Mouse (Mus musculus): Measurements from ENCODE around the gene Slc22a18. TPM values are rescaled to one million over a fixed set of nuclear protein-coding genes. Genes with fewer than 3 reads are reported as not detected.
"Not testable (repeated sequence)": the region's sequence is repeated elsewhere in the genome, so short reads cannot be mapped to it uniquely, and the experiment has no call there.

Slc22a18 gene
- polyA plus RNA-seq, 1 experiment from 2014 or later = 3.3 TPM

- Histone ChIP-seq H3K4me2 (no peak overlapping the region), H3K9me3 (no peaks in the 10 kb centered on the region), H3K36me3 (peaks cover 27% of the 10 kb centered on the region), H3K4me3 (no peak overlapping the region), H3K27ac (no peak overlapping the region), H3K9ac (no peak overlapping the region), H3K4me1 (no peaks in the 10 kb centered on the region), H3K27me3 (peaks cover 3% of the 10 kb centered on the region; the same call in 1 of the 2 replicates)
- 75% methylated on average over 1 of the region's 1 CpGs for WGBS
- ATAC-seq (ENCODE audit: insufficient number of reproducible peaks, low FRiP score, low TSS enrichment, low read depth) = no peak
Measured at GRCm38 (mm10) chr7:143509566-143509965, 36.0 kb downstream of the Slc22a18 start.

- no peak overlapping the region for H3K27ac ChIP-seq
- 80% methylated on average over 3 of the region's 3 CpGs for WGBS
- no peak overlapping the region for H3K4me2 ChIP-seq
- H3K9ac ChIP-seq = no peak overlapping the region
- peaks cover 3% of the 10 kb centered on the region; the same call in 1 of the 2 replicates for H3K27me3 ChIP-seq
- peaks cover 39% of the 10 kb centered on the region for H3K36me3 ChIP-seq
- no peaks in the 10 kb centered on the region for H3K9me3 ChIP-seq
- H3K4me1 ChIP-seq = no peaks in the 10 kb centered on the region
- no peak for ATAC-seq (ENCODE audit: insufficient number of reproducible peaks, low FRiP score, low TSS enrichment, low read depth)
- H3K4me3 ChIP-seq = no peak overlapping the region
Measured at GRCm38 (mm10) chr7:143510593-143511334, 37.2 kb downstream of the Slc22a18 start.

GRCm38 (mm10) chr7:143511335-143511712 is 37.8 kb downstream of the Slc22a18 start:
- H3K9me3 ChIP-seq = no peaks in the 10 kb centered on the region
- H3K27me3 ChIP-seq = peaks cover 1% of the 10 kb centered on the region; the same call in 1 of the 2 replicates
- ATAC-seq (ENCODE audit: insufficient number of reproducible peaks, low FRiP score, low TSS enrichment, low read depth) = no peak
- H3K27ac ChIP-seq = no peak overlapping the region
- H3K4me2 ChIP-seq = no peak overlapping the region
- H3K4me3 ChIP-seq = no peak overlapping the region
- peaks cover 45% of the 10 kb centered on the region for H3K36me3 ChIP-seq
- H3K9ac ChIP-seq = no peak overlapping the region
- H3K4me1 ChIP-seq = no peaks in the 10 kb centered on the region

GRCm38 (mm10) chr7:143513763-143514415 is 40.4 kb downstream of the Slc22a18 start:
- WGBS = 86% methylated on average over 10 of the region's 10 CpGs
- Histone ChIP-seq H3K9ac (no peak overlapping the region), H3K4me2 (no peak overlapping the region), H3K4me3 (no peak overlapping the region), H3K9me3 (no peaks in the 10 kb centered on the region), H3K27ac (no peak overlapping the region), H3K4me1 (no peaks in the 10 kb centered on the region), H3K27me3 (no peaks in the 10 kb centered on the region), H3K36me3 (peaks cover 70% of the 10 kb centered on the region)
- no peak for ATAC-seq (ENCODE audit: insufficient number of reproducible peaks, low FRiP score, low TSS enrichment, low read depth)

- H3K4me1 ChIP-seq = no peaks in the 10 kb centered on the region
- whole genome bisulfite sequencing = 93% methylated on average over 4 of the region's 4 CpGs
- H3K27me3 ChIP-seq = no peaks in the 10 kb centered on the region
- H3K9ac ChIP-seq = no peak overlapping the region
- no peak for ATAC-seq (ENCODE audit: insufficient number of reproducible peaks, low FRiP score, low TSS enrichment, low read depth)
- no peaks in the 10 kb centered on the region for H3K9me3 ChIP-seq
- H3K27ac ChIP-seq = no peak overlapping the region
- no peak overlapping the region for H3K4me3 ChIP-seq
- no peak overlapping the region for H3K4me2 ChIP-seq
- H3K36me3 ChIP-seq = peaks cover 75% of the 10 kb centered on the region
Measured at GRCm38 (mm10) chr7:143514416-143514768, 40.9 kb downstream of the Slc22a18 start.

GRCm38 (mm10) chr7:143519333-143519732 is 45.8 kb downstream of the Slc22a18 start:
- 82% methylated on average over 4 of the region's 4 CpGs for WGBS
- Histone ChIP-seq H3K9me3 (no peaks in the 10 kb centered on the region), H3K27ac (no peak overlapping the region)

GRCm38 (mm10) chr7:143532410-143532809 is 58.9 kb downstream of the Slc22a18 start:
- no peak for ATAC-seq (ENCODE audit: insufficient number of reproducible peaks, low FRiP score, low TSS enrichment, low read depth)
- Histone ChIP-seq H3K36me3 (peaks cover 96% of the 10 kb centered on the region), H3K27me3 (no peaks in the 10 kb centered on the region), H3K4me1 (no peaks in the 10 kb centered on the region), H3K4me2 (no peak overlapping the region), H3K27ac (no peak overlapping the region), H3K9ac (no peak overlapping the region), H3K9me3 (no peaks in the 10 kb centered on the region), H3K4me3 (no peak overlapping the region)
- WGBS = 74% methylated on average over 1 of the region's 1 CpGs

More at GRCm38 (mm10) chr7:143519333-143519732, 45.8 kb downstream of the Slc22a18 start:
- ATAC-seq (ENCODE audit: insufficient number of reproducible peaks, low FRiP score, low TSS enrichment, low read depth) = no peak
- Histone ChIP-seq H3K4me2 (no peak overlapping the region), H3K9ac (no peak overlapping the region), H3K27me3 (no peaks in the 10 kb centered on the region), H3K4me1 (no peaks in the 10 kb centered on the region), H3K4me3 (no peak overlapping the region), H3K36me3 (peaks cover 95% of the 10 kb centered on the region)

- no peak overlapping the region for H3K4me2 ChIP-seq
- no peaks in the 10 kb centered on the region for H3K9me3 ChIP-seq
- no peaks in the 10 kb centered on the region for H3K27me3 ChIP-seq
- peaks cover 96% of the 10 kb centered on the region for H3K36me3 ChIP-seq
- no peak overlapping the region for H3K9ac ChIP-seq
- WGBS = 73% methylated on average over 2 of the region's 2 CpGs
- no peak overlapping the region for H3K4me3 ChIP-seq
- no peak for ATAC-seq (ENCODE audit: insufficient number of reproducible peaks, low FRiP score, low TSS enrichment, low read depth)
- H3K4me1 ChIP-seq = no peaks in the 10 kb centered on the region
- no peak overlapping the region for H3K27ac ChIP-seq
Measured at GRCm38 (mm10) chr7:143533284-143533683, 59.7 kb downstream of the Slc22a18 start.

- no peaks in the 10 kb centered on the region for H3K4me1 ChIP-seq
- WGBS = 82% methylated on average over 3 of the region's 3 CpGs
- H3K4me2 ChIP-seq = no peak overlapping the region
- no peak overlapping the region for H3K9ac ChIP-seq
- H3K9me3 ChIP-seq = no peaks in the 10 kb centered on the region
- H3K36me3 ChIP-seq = peaks cover 90% of the 10 kb centered on the region
- no peak overlapping the region for H3K27ac ChIP-seq
- H3K27me3 ChIP-seq = no peaks in the 10 kb centered on the region
- H3K4me3 ChIP-seq = no peak overlapping the region
- no peak for ATAC-seq (ENCODE audit: insufficient number of reproducible peaks, low FRiP score, low TSS enrichment, low read depth)
Measured at GRCm38 (mm10) chr7:143536251-143536650, 62.7 kb downstream of the Slc22a18 start.

- not testable (repeated sequence) for H3K27ac ChIP-seq; H3K4me3 ChIP-seq; H3K9ac ChIP-seq; H3K9me3 ChIP-seq; ATAC-seq (ENCODE audit: insufficient number of reproducible peaks, low FRiP score, low TSS enrichment, low read depth); H3K4me2 ChIP-seq; H3K27me3 ChIP-seq; H3K4me1 ChIP-seq
- peaks cover 72% of the 10 kb centered on the region for H3K36me3 ChIP-seq
- 84% methylated on average over 6 of the region's 6 CpGs for WGBS
Measured at GRCm38 (mm10) chr7:143538229-143538628, 64.7 kb downstream of the Slc22a18 start.

GRCm38 (mm10) chr7:143538671-143539070 is 65.1 kb downstream of the Slc22a18 start:
- WGBS = 74% methylated on average over 1 of the region's 1 CpGs
- ATAC-seq (ENCODE audit: insufficient number of reproducible peaks, low FRiP score, low TSS enrichment, low read depth) = no peak
- no peak overlapping the region for H3K27ac ChIP-seq
- no peak overlapping the region for H3K4me3 ChIP-seq
- no peaks in the 10 kb centered on the region; the same call in 1 of the 2 replicates for H3K4me1 ChIP-seq
- H3K27me3 ChIP-seq = no peaks in the 10 kb centered on the region
- no peak overlapping the region for H3K9ac ChIP-seq
- no peaks in the 10 kb centered on the region for H3K9me3 ChIP-seq
- H3K4me2 ChIP-seq = no peak overlapping the region
- peaks cover 67% of the 10 kb centered on the region for H3K36me3 ChIP-seq

- Histone ChIP-seq H3K4me1 (peaks cover 9% of the 10 kb centered on the region), H3K27me3 (no peaks in the 10 kb centered on the region), H3K9me3 (no peaks in the 10 kb centered on the region), H3K4me2 (no peak overlapping the region), H3K27ac (no peak overlapping the region), H3K36me3 (peaks cover 14% of the 10 kb centered on the region), H3K4me3 (no peak overlapping the region), H3K9ac (no peak overlapping the region)
- WGBS = 87% methylated on average over 2 of the region's 2 CpGs
- no peak for ATAC-seq (ENCODE audit: insufficient number of reproducible peaks, low FRiP score, low TSS enrichment, low read depth)
Measured at GRCm38 (mm10) chr7:143544368-143544767, 70.8 kb downstream of the Slc22a18 start.
